Mouse (Mus musculus): ENCODE data around the gene Meis2.

Meis2 gene

DNA sequence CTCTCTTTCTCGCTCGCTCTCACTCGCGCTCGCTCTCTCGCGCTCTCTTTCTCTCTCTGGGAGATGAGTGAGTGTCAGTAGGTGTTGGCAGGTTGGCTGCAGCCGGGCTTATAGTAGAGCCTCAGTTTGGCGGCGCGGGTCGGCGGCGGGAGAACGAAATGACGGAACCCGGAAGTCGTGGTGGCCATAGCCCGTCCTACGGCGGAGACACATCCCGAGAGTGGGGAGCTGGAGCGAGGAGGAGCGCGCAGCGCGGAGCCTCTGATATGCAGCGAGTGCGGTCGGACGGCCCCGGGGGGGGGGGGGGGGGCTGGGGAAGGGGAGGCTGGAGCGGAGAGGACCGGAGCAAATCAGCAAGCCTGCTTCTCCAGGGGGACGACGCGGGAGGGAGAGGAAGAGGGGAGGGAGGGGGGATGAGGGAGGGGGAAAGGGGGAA, at the start of gene Meis2:
Gene Meis2, minus strand, starts transcription at position 270 of the 436 bp plus-strand sequence.
- 2% methylated on average over 35 of the region's 37 CpGs for WGBS

DNA sequence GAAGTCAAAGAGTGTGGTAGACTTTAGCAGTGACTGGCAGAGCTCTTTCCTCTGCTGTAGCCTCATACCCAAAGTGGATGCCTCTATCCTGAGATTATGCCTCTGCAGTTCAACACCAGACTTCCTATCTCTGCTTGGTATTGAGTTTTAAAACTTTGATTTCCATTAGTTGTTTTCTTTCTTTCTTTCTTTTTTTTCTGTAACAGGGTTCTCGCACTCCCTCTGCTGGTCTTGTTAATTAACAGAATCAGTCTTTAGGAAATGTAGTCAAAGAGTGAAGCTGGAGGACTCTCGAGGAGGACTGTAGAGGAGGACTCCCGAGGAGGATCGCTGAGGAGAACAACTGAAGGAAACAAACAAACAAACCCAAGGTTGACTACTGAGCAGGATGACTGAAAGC, 40.6 kb upstream of the Meis2 start:
- WGBS: 32% methylated on average over 4 of the region's 4 CpGs

DNA sequence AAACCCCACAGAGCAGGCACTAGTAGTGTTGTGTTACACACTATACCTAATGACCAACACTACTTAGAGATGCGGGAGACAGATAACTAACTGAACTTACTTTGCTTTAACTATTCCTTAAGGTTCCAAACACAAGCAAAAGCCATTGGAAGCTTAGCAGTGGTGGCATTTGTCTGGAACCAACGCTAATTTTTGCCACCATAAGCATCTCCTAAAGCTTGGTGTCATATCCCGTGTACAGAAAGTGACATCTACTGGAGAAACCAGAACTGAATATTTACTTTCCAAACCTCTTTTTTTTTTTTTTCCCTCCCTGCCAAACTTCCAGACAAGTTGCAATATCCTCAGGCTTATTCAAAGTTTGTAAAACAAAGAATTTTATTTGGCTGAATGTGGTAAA, 39.5 kb upstream of the Meis2 start:
- WGBS: 33% methylated on average over 3 of the region's 3 CpGs

DNA sequence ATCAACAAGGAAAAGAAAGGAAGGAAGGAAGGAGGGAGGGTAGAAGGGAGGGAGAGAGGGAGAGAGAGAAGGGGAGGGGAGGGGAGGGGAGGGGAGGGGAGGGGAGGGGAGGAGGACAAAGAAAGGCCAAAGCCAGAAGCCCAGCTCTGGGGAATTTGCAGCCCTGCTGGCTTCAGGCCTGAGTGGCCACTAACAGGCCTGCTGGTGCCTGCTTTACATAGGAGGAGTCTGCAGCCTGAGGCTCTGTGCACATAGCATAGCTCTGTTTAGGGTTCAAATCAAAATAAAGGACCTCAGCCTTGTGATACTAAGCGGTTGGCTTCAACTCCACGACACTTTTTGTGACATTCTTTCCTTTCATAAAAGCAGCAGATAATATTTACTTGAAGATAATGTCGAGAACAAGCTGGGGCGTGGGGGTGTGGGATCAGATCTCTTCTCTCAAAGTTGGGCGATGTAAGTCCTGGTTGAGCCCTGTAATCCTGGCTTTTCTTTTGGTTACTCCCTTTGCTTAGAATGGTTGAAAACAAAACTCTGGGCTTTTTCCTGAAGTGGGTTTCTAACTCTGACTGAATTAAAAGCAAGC, 37.9 kb upstream of the Meis2 start:
- WGBS: 75% methylated on average over 5 of the region's 5 CpGs

DNA sequence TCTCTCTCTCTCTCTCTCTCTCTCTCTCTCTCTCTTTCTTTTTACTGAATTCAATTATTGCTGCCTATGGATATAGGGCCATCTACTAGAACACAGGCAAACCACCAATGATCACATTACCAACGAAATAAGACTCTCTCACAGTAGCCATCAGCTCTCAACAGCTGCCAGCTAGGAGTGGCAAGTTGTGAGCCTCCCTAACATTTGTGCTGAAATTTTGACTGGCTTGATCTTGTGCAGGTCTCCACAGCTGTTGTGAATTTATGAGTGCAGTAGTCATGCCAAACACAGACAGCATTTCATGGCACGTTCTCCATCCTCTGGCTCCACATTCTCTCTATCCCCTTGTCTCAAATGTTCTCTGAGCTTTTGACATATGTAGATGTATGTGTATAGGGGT, 15.3 kb upstream of the Meis2 start:
- 78% methylated on average over 2 of the region's 2 CpGs for WGBS

DNA sequence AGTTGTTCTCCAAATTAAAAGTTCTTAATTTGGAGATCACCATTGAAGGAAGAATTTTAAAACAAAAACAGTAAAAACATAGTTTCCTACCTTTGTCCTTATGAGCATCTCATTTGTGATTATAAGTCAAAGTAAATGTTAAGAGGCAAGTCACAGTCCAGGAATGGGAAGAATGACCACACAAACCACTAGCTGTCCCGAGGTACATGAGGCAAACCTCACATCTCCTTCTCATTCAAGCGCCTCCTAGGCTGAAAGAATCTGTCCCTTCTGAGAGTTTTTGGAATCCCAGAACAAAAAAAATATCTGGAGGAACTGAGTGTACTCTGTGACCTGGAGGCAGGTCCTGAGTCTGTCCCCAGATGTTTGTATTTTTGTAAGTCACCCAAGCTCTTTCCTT, 13.2 kb upstream of the Meis2 start:
- 89% methylated on average over 2 of the region's 2 CpGs for WGBS

DNA sequence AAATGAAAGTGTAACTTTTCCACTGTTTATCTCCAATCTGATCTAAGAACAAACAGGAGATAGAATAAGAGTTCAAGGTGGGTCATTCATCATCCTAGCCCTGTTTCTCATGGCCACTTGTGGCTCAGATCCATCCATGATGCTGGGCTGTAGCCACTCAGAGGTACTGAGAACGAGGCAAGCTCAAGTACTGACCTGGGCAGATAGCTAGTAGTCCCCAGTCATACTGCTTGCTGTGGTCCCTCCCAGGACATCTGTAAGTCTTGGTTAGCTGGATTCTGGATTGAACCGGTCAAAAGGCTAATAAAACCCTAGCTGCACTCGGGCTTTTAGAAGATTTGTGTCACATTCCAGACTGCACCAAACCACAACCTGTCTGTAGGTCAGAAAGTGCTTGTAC, 12.1 kb upstream of the Meis2 start:
- 83% methylated on average over 3 of the region's 3 CpGs for WGBS

DNA sequence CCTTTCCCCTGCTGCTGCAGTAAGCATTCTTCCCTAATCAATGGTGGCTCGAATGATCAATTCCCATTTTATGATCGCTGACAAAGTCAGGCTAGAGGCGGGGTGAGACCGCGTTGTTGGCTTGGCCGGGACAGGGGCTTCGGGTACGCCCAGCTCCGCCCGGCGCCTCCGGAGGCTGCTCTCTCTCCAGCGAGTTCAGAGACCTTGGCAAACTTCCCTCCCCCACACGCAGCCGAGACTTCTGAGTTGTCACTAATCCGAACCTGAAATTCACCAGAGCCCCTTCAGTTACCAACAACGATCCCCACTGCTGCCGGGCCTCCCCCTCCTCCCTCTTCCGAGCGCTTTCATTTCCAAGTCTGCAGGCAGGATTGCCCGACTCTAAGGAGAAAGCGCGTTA, 10.3 kb upstream of the Meis2 start:
- WGBS: 2% methylated on average over 23 of the region's 23 CpGs

DNA sequence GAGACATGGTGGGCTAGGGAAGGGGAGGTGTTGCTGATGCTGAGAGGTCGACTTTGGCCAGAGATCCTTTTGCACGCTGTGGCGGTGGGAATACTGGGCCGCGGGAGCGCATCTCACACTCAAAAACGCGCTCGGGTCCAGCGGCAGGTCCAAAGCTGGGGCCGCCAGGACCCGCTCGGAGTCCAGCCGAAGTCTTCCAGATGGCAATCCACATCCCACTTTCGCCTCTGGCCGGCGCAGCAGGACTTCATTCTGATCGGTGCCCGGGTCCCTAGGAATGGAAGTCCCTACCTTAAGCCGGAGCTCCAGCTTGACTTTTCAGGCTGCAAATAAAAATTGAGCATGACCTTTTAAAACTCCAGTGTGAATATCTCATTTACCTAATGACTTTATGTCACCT, 9.8 kb upstream of the Meis2 start:
- 4% methylated on average over 20 of the region's 20 CpGs for WGBS

DNA sequence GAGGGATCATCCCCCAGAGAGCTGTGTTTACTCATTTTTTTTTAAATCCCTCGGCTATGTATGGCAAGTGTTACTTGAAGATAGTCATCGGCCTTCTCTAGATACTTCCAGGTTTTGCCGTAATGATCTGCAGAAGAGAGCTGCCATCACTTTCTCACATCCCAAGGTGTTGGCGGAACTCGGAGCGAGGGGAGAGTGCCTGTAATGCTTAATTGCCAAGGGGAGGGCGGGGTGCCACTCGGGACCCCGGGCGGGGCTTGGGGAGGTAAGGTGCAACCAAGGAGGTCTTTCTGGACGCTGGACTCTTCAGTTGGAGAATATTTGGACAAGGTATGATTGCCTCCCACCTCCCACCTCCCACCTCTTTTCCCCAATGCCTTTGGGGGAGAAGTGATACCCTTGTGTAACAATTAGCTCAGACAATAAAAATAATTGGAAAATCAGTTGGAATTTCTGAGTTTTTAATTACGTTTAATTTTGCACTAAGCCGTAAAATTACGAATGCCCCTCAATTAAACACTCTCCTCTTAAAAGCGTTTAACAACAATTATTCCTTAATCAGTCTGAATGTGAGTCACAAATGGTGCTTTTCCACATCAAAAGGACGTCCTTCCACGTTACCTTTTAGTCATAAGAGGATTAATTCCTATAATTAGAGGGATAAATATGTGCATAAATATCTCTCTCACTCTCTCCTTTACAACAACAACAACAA, 9.2 kb upstream of the Meis2 start:
- 20% methylated on average over 17 of the region's 17 CpGs for WGBS

DNA sequence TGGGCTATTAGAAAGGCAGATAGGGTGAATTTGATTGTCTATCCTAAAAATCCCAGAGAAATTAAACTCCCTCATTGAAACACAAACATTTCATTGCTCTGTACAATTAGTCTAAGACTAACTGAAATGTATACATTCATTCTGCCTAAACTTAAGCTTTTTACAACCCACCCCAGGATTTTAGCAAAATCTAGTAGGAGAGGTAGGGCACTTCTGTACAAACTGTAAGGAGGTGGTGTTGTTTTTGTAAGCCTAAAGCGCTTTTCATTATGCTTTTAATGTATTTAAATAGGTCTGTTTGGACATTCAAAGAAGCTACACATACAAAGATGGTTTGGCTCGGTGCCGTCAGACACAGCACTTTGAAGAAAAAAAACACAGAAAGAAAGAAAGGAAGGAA, 8.4 kb upstream of the Meis2 start:
- 30% methylated on average over 3 of the region's 3 CpGs for WGBS

DNA sequence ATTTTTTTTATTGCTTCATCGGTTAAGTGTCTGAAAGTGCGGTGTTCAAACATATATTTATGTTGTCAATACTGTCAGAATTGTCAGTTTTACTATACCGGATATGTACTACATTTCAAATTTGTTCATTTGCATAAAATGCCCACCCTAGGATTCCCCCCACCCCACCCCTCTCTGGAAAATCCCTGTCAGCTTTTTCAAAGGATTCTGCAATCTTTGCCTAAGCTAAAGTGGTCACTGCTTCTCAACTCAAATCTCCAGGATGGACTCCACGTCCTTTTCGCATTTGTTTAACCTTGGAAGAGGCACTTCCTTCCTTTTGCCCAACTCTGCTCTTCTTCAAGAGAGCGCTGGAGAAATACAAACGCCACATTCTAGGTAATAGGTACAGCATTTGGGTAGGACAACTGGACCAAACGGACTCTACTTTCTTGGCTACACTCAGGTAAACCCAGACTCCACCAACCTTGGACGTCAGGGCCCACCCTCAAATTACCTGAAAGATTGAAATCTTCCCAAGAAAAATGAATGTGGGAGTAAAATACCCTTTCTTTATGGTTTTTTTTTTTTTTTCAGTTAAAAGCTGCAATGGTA, 7.8 kb upstream of the Meis2 start:
- WGBS: 46% methylated on average over 9 of the region's 9 CpGs

DNA sequence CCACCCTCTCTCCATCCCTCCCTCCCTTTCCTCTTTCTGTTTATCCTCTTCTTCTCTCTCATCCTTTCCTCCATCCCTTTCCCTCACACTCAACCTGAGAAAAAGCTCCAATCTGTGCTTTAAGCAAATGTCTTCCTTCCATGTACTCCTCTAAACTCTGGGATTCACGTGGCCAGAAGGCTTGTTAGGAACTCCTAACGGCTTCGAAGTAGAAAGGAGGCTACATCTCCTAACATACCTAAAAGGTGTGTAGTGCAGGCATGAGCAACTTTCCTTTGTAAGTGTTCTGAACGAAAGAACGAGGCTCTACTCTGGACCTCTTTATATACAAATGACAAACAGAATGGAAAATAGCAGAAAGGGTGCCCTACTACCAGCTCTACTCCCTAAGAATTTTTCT, 7.1 kb upstream of the Meis2 start:
- 17% methylated on average over 5 of the region's 5 CpGs for WGBS

DNA sequence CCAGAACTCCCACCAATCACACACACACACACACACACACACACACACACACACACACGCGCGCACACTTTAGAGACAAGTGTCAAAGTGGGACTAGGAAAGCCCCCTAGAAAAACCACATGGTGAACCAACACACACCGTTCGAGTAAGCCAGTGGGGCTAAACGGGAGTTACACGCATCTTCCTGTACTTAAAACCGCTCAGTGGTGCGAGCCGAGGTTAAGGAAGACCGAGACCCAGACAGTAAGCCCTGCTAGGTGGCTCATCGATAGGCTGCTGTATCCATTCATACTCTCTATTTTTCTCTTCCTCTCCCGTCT, 6.6 kb upstream of the Meis2 start:
- WGBS: 7% methylated on average over 13 of the region's 13 CpGs

DNA sequence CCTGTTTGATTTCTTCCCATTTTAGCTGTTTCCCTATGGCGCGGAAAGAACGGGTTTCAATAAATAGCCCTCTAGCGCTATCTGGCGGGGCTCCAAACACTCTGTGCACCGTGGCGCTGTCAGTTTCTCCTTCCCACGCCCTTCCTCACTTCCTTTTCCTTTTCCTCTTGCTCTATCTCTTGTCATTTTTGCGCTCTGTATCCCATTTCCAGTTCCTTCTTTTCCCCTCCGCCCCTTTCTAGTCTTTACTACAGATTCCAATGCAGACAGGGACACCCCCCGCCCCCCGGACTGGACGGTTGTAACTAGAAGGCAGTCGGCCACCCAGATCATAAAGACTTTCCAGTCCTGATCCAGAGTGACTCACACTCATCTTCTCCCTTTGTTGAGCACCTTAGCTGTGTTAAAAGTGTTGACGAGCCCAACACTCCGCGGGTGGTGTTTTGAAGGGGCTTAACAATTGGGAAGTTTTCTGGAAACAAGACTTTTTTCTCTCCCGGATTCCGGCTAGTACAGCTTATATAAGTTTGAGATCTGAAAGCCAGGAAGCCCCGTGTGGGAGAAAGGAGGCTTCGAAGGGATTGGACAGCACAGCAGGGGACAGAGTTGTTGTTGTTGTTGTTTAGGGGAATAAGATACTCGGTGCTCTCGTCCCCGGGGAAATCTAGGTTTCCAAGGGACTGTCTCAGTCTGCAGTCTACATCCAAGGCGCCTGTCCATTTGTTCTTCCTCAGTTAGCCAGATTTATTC, 6.1 kb upstream of the Meis2 start:
- 3% methylated on average over 25 of the region's 25 CpGs for WGBS

DNA sequence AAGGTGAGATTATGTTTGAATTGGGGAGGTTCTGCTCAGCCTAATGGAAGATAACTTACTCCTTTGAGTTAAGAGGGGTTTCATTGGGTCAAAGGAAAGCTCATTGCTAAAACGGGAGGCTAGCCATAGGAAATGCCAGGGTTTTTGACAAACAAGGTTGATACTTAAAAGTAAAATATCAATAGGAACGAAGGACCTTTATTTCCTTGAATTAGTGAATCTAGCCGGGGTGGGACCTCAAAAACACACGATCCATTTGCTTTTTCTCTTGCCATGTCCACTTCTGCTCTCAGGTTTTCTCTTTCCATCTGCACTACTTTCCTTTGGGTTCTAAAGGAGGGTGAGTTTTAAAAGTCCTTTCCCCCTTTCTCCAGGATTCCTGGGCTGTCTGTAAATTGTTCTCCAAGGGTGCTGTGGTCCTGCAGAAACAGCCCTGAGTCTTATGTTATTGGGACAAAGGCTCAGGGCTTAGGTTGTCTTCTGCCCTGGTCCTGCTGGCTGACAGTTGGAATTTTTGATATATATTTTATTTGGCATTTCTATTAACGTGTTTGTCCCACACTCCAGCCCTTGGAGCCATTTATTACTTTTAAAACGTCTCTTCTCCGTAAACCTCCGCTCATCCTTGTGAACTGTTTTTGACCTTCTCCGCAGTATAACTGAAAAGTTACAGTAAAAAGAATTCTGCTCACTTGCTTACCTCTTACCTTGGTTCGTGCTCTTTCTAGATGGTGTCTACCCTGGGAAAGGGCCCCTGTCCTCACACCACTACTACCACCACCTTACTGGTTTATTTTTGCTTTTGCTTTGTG, 5.2 kb upstream of the Meis2 start:
- 28% methylated on average over 10 of the region's 10 CpGs for WGBS

DNA sequence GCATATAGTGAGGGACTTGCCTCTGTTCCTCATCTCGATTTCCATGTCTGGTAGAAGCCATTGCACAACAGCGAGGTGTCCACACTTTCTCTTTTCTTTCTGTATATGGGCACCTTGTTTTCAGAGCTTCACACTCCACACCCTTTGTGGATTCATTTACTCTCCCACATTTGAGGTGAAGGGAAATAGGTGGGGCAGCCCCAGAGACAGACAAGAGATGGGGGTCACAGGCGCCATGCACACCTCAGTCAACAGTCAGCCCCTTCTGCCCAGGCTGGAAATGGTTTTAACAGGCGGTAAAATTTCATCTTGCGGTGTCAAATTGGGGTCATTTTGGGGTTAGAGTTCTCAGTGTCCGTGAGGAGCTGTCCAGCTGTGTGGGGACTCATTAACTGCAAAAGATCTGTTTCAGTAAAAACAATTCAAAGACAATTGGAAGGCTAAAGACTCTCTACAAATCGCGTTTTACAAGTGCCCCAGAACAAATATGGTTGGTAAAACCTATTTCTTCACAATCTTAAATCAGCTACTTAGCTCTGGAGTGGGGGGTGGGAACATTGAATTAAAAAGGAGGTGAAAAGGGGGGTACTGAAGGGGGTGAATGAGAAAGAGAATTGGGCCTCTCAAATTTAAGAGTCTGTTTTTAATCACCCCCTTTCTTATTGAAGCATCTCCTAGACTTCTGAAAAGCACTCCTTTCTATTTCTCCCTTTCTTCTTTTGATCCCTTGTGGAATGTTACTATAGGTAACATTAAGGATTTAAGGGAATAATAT, 4.0 kb upstream of the Meis2 start:
- 39% methylated on average over 8 of the region's 8 CpGs for WGBS

DNA sequence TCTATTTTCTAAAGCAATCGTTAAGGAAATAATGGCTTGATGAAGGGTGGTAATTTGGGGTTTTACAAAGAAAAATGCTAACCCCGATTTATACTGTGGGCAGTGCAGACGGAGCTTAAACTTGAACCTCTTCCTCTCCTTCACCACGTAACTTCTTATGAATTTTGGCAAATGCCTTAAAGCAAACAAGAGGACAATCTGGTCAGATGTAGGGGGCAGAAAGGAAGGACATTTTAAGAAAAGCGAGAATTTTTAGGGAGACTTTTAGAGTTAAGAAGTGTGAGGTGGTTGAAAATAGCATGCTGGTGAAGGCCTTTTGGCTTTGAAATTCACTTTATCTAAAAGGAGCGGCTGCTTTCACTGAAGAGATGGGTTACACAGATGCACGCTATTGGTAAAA, 3.3 kb upstream of the Meis2 start:
- 35% methylated on average over 7 of the region's 7 CpGs for WGBS

DNA sequence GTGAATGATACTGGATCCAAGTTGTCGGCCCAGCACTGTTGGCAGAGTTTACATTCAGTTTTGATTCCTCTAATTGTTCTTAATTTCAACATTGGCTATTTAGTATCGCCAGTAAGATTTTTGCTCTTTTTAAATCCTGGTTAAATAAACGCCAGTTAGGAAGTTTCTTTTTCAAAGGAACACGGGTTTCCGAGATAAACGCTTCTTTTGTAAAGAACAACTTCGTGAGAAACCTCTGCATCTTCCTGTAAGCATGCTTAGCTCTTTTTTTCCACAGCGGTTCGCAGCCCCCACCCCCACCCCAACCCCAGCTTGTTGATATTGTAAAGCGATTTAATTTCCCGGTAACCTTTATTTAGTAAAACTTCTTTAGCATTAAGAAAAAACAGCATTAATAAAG, 2.8 kb upstream of the Meis2 start:
- 29% methylated on average over 11 of the region's 11 CpGs for WGBS

DNA sequence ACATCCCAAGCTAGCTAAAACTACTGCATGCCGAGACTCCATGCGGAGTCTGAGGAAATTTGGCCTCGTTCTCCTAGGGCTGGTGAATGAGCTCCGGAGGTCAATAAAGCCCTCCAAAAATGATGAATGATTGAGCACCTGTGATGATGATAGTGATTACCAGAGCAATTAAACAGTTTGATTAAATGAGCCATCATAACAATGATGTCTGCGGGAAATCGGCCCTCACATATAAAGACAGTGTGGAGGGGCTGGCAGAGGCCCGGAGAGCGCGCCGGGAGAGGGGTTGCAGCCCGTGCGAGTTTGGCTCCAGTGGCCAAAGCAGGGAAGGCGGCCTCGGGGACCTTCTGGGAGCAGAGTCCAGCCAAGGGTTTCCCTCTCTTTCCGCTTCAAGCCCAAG, 2.1 kb upstream of the Meis2 start:
- 16% methylated on average over 15 of the region's 15 CpGs for WGBS

DNA sequence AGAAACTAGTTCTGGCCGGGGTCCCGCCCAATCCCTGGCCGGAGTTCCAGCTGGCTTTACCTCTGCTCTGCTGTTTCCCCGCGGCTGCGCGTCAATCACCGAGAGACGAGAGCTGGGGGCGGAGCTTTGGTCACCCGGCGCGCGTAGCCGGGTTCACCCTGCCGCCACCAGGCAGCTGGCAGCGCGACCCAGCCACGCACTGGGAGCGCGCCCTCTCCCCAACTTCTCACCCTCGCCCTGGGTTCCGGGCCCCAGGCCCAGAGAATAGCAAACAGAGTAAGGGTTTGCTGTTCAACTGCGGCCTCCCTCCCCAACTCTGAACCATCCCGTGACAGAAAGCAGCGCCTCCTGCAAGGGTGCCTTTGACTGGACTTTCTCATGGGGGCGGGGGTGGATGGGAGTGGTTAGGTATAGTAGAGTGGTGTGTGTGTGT, 1.4 kb upstream of the Meis2 start:
- WGBS: under 1% methylated on average over 27 of the region's 27 CpGs

Measured in cerebral cortex, adult 2 months (tissue).